Mouse (Mus musculus) hindbrain, postnatal 0 days (tissue): Measurements from ENCODE around the gene Tspan17. TPM values are rescaled to one million over a fixed set of nuclear protein-coding genes. Genes with fewer than 3 reads are reported as not detected.
A peak's percentile ranks its signal among the peaks of the same experiment; 100 is the strongest.
"Not testable (repeated sequence)": the region's sequence is repeated elsewhere in the genome, so short reads cannot be mapped to it uniquely, and the experiment has no call there.

ENCODE experiments used
- ATAC-seq: fragments of 200-750 bp; cut with Nextera tagmentation; 2 replicates; pipeline ENCODE4 v1.8.0; 2017; ENCODE audit warnings: mild to moderate bottlenecking, moderate TSS enrichment, moderate library complexity
- DNase-seq: peaks from one replicate; pipeline ENCODE4 v3.0.0-alpha.2; 2015; ENCODE audit warnings: low spot score
- H3K27ac ChIP-seq: fragments of 300-500 bp; sonication (generic); 2 replicates; pipeline ENCODE4 v1.5.1; 2014; ENCODE audit warnings: mild to moderate bottlenecking
- H3K27me3 ChIP-seq: fragments of 300-500 bp; sonication (generic); 2 replicates; pipeline ENCODE4 v1.6.1; 2014; ENCODE audit warnings: low read length, mixed read lengths; ENCODE audit not compliant: insufficient read depth
- H3K36me3 ChIP-seq: fragments of 300-500 bp; sonication (generic); 2 replicates; pipeline ENCODE4 v1.6.1; 2014; ENCODE audit warnings: low read length, mixed read lengths; ENCODE audit not compliant: insufficient read depth
- H3K4me1 ChIP-seq: fragments of 300-500 bp; sonication (generic); 2 replicates; pipeline ENCODE4 v1.6.1; 2014; ENCODE audit warnings: antibody characterized with exemption, low read length, mixed read lengths; ENCODE audit not compliant: insufficient read depth
- H3K4me2 ChIP-seq: fragments of 300-500 bp; sonication (generic); 2 replicates; pipeline ENCODE4 v1.6.1; 2014; ENCODE audit warnings: low read depth, mild to moderate bottlenecking, low read length, moderate library complexity, mixed read lengths
- H3K4me3 ChIP-seq: fragments of 300-500 bp; sonication (generic); 2 replicates; pipeline ENCODE4 v1.5.1; 2014; ENCODE audit warnings: low read length
- H3K9ac ChIP-seq: fragments of 300-500 bp; sonication (generic); replicated peaks from 2 replicates; pipeline ENCODE4 v1.6.1; 2014; ENCODE audit warnings: mild to moderate bottlenecking, low read length, moderate library complexity, mixed read lengths
- H3K9me3 ChIP-seq: fragments of 300-500 bp; sonication (generic); 2 replicates; pipeline ENCODE4 v1.6.1; 2016; ENCODE audit warnings: low read length, mixed read lengths
- CTCF ChIP-seq: IDR thresholded peaks from 2 replicates; pipeline ENCODE4 v1.5.1; 2016; ENCODE audit warnings: antibody characterized with exemption, control low read depth, low read depth
- WGBS: fragments of 180-500 bp; shearing (Covaris S2); extraction: QIAGEN DNeasy Blood & Tissue Kit; methylation state at CpG from one replicate; pipeline ENCODE4 v1.1.7; 2014; 5-methylcytosine and 5-hydroxymethylcytosine counted together
- polyA plus RNA-seq: library from polyadenylated mRNA; unstranded; fragments of >200 nt; fragmentation: Nextera tagmentation; extraction: Ambion mirVana; gene quantifications from 2 replicates; pipeline ENCODE4 v1.2.1, GENCODE M21; 2015
- total RNA-seq: library from RNA; depleted of rRNA; stranded (reverse); fragments of >200 nt; gene quantifications from 2 replicates; pipeline ENCODE4 v1.2.3, GENCODE M21; 2014

The Tspan17 gene
- total and polyA plus RNA-seq, 2 experiments from 2014 or later = 60.5 to 143 TPM

- ATAC-seq (no peak), DNase-seq (no peak)
- Histone ChIP-seq H3K4me2 (no peak overlapping the region), H3K9ac (no peak overlapping the region), H3K4me3 (no peak overlapping the region), H3K27me3 (no peaks in the 10 kb centered on the region), H3K9me3 (no peaks in the 10 kb centered on the region), H3K4me1 (0 out of 2 replicates have a peak, but pooled peaks cover 5% of the 10 kb centered on the region), H3K27ac (no peak overlapping the region), H3K36me3 (no peaks in the 10 kb centered on the region)
- 53% methylated on average over 2 of the region's 2 CpGs for WGBS
- TF ChIP-seq CTCF = no peak
Observed at GRCm38 (mm10) chr13:54783235-54783634, 5.9 kb upstream of the Tspan17 start.

- Histone ChIP-seq H3K9me3 (no peaks in the 10 kb centered on the region), H3K27ac (no peak within 1 kb of the TSS), H3K4me1 (0 out of 2 replicates have a peak, but pooled peaks cover 5% of the 10 kb centered on the region), H3K27me3 (no peaks in the 10 kb centered on the region), H3K36me3 (no peaks in the 10 kb centered on the region), H3K4me3 (no peak within 1 kb of the TSS), H3K9ac (no peak within 1 kb of the TSS), H3K4me2 (no peak within 1 kb of the TSS)
- DNase-seq (no peak), ATAC-seq (no peak)
- 90% methylated on average over 4 of the region's 4 CpGs for WGBS
- no peak for TF ChIP-seq CTCF
Observed at GRCm38 (mm10) chr13:54783698-54784097, 5.5 kb upstream of the Tspan17 start, which contains the start of gene Eif4e1b. TSS of gene Eif4e1b (plus strand) at chr13:54783998.

GRCm38 (mm10) chr13:54787591-54787990 is 1.6 kb upstream of the Tspan17 start:
- not testable (repeated sequence) for H3K9me3 ChIP-seq, H3K4me2 ChIP-seq, H3K27me3 ChIP-seq, DNase-seq, ATAC-seq, H3K36me3 ChIP-seq, H3K4me1 ChIP-seq, H3K27ac ChIP-seq, H3K4me3 ChIP-seq, H3K9ac ChIP-seq
- WGBS = 43% methylated on average over 2 of the region's 2 CpGs

GRCm38 (mm10) chr13:54789561-54790397 is 602 bp downstream of the Tspan17 start:
- no peaks in the 10 kb centered on the region for H3K4me1 ChIP-seq
- peak; percentile 59 for DNase-seq
- H3K9me3 ChIP-seq = no peaks in the 10 kb centered on the region
- H3K4me2 ChIP-seq = peak overlapping the region; percentile 92
- H3K4me3 ChIP-seq = peak overlapping the region; percentile 61
- peak; percentile 47 for ATAC-seq
- no peaks in the 10 kb centered on the region for H3K36me3 ChIP-seq
- H3K27ac ChIP-seq = peak overlapping the region; percentile 56; the same call in 1 of the 2 replicates
- WGBS = 1% methylated on average over 38 of the region's 38 CpGs
- no peaks in the 10 kb centered on the region for H3K27me3 ChIP-seq
- TF ChIP-seq CTCF = no peak
- H3K9ac ChIP-seq = peak overlapping the region; percentile 64

- no peak for DNase-seq
- WGBS = 24% methylated on average over 21 of the region's 21 CpGs
Observed at GRCm38 (mm10) chr13:54792259-54793230, 3.4 kb downstream of the Tspan17 start.

GRCm38 (mm10) chr13:54794002-54794577 is 4.9 kb downstream of the Tspan17 start:
- TF ChIP-seq CTCF = no peak
- 73% methylated on average over 16 of the region's 16 CpGs for WGBS
- H3K27ac ChIP-seq = no peak overlapping the region
- H3K4me3 ChIP-seq = no peak overlapping the region
- H3K9me3 ChIP-seq = no peaks in the 10 kb centered on the region
- H3K27me3 ChIP-seq = no peaks in the 10 kb centered on the region
- no peaks in the 10 kb centered on the region for H3K36me3 ChIP-seq
- no peak overlapping the region for H3K4me2 ChIP-seq
- H3K4me1 ChIP-seq = no peaks in the 10 kb centered on the region
- no peak overlapping the region for H3K9ac ChIP-seq
- ATAC-seq = no peak
- DNase-seq = no peak

More at GRCm38 (mm10) chr13:54792259-54793230, 3.4 kb downstream of the Tspan17 start:
- no peak for ATAC-seq
- H3K4me1 ChIP-seq = no peaks in the 10 kb centered on the region
- no peak overlapping the region for H3K9ac ChIP-seq
- H3K4me2 ChIP-seq = no peak overlapping the region
- no peaks in the 10 kb centered on the region for H3K36me3 ChIP-seq
- H3K9me3 ChIP-seq = no peaks in the 10 kb centered on the region
- no peaks in the 10 kb centered on the region for H3K27me3 ChIP-seq
- no peak overlapping the region for H3K4me3 ChIP-seq
- no peak overlapping the region for H3K27ac ChIP-seq
- peak; percentile 50 for TF ChIP-seq CTCF
